Mouse (Mus musculus) forebrain, postnatal 0 days (tissue): ENCODE results near the gene H6pd. TPM values are rescaled to one million over a fixed set of nuclear protein-coding genes. Genes with fewer than 3 reads are reported as not detected.

Experiments
- ATAC-seq: fragments of 200-750 bp; cut with Nextera tagmentation; 2 replicates; pipeline ENCODE4 v1.8.0; 2017; ENCODE audit warnings: mild to moderate bottlenecking, moderate library complexity
- DNase-seq: peaks from one replicate; pipeline ENCODE4 v3.0.0-alpha.2; 2015
- H3K27ac ChIP-seq: fragments of 300-500 bp; sonication (generic); 2 replicates; pipeline ENCODE4 v1.5.1; 2014; ENCODE audit warnings: low read depth, mild to moderate bottlenecking, antibody characterized with exemption, low read length, moderate library complexity, mixed read lengths
- H3K27me3 ChIP-seq: fragments of 300-500 bp; sonication (generic); 2 replicates; pipeline ENCODE4 v1.6.1; 2014; ENCODE audit warnings: mild to moderate bottlenecking, low read length, mixed read lengths; ENCODE audit not compliant: insufficient read depth
- H3K36me3 ChIP-seq: fragments of 300-500 bp; sonication (generic); 2 replicates; pipeline ENCODE4 v1.6.1; 2014; ENCODE audit warnings: mild to moderate bottlenecking, moderate library complexity; ENCODE audit not compliant: insufficient read depth
- H3K4me1 ChIP-seq: fragments of 300-500 bp; sonication (generic); 2 replicates; pipeline ENCODE4 v1.6.1; 2014; ENCODE audit warnings: antibody characterized with exemption; ENCODE audit not compliant: insufficient read depth
- H3K4me2 ChIP-seq: fragments of 300-500 bp; sonication (generic); 2 replicates; pipeline ENCODE4 v1.6.1; 2014; ENCODE audit warnings: low read depth, mild to moderate bottlenecking, moderate library complexity
- H3K4me3 ChIP-seq: fragments of 300-500 bp; sonication (generic); 2 replicates; pipeline ENCODE4 v1.5.1; 2014; ENCODE audit warnings: low read depth, low read length, mixed read lengths
- H3K9ac ChIP-seq: fragments of 300-500 bp; sonication (generic); 2 replicates; pipeline ENCODE4 v1.6.1; 2014; ENCODE audit warnings: mild to moderate bottlenecking
- H3K9me3 ChIP-seq: fragments of 300-500 bp; sonication (generic); 2 replicates; pipeline ENCODE4 v1.6.1; 2016; ENCODE audit warnings: low read length
- CTCF ChIP-seq: sonication (generic); IDR thresholded peaks from 2 replicates; pipeline ENCODE4 v1.5.1; 2016; ENCODE audit warnings: antibody characterized with exemption, control low read depth, low read depth
- WGBS: fragments of 180-500 bp; shearing (Covaris S2); extraction: QIAGEN DNeasy Blood & Tissue Kit; methylation state at CpG from one replicate; pipeline ENCODE4 v1.1.7; 2014; 5-methylcytosine and 5-hydroxymethylcytosine counted together
- polyA plus RNA-seq: library from polyadenylated mRNA; unstranded; fragments of >200 nt; fragmentation: Nextera tagmentation; extraction: Ambion mirVana; gene quantifications from 2 replicates; pipeline ENCODE4 v1.2.1, GENCODE M21; 2015
- total RNA-seq: library from RNA; depleted of rRNA; stranded (reverse); fragments of >200 nt; gene quantifications from 2 replicates; pipeline ENCODE4 v1.2.3, GENCODE M21; 2014

Gene H6pd
- total and polyA plus RNA-seq, 2 experiments from 2014 or later = 3.1 to 8.4 TPM

DNA sequence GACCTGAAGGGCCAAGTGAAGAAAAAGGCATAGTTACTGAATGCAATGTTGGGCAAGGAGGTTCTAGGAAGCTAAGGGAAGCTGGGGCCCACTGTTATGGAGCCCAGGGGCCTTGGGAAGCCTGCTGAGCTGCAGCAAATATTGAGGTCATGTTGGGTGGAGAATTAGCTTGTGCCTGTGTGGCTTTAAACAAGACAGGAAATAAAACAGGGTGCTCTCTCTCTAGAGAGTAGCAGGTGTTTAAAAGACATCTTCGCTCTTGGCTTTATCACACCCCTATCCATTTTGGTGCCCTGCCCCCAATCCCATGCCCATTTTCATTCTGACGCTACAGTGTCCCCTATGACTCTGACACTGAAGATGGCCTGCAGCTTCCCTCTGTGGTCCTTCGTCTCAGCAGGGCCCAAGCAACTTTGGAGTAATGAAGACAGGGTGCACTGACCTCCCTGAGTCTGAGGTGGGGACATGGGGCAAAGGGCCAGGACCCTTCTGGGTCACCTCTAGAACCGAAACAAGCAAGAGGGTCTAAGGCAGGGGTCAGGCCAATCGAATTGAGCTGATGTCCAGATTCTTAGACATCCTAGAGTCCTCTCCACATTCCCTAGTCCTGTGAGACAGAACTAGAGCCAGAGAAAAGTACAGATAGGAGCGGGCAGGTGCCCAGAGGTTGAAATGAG is 1.4 kb upstream of the H6pd start:
- H3K4me2 ChIP-seq = no peak overlapping the region
- H3K36me3 ChIP-seq = no peaks in the 10 kb centered on the region
- no peak overlapping the region for H3K4me3 ChIP-seq
- H3K9ac ChIP-seq = no peak overlapping the region
- 90% methylated on average over 6 of the region's 6 CpGs for WGBS
- no peaks in the 10 kb centered on the region for H3K27me3 ChIP-seq
- H3K4me1 ChIP-seq = no peaks in the 10 kb centered on the region
- no peak for TF ChIP-seq CTCF
- no peak overlapping the region for H3K27ac ChIP-seq
- DNase-seq = no peak
- H3K9me3 ChIP-seq = no peaks in the 10 kb centered on the region
- no peak for ATAC-seq

DNA sequence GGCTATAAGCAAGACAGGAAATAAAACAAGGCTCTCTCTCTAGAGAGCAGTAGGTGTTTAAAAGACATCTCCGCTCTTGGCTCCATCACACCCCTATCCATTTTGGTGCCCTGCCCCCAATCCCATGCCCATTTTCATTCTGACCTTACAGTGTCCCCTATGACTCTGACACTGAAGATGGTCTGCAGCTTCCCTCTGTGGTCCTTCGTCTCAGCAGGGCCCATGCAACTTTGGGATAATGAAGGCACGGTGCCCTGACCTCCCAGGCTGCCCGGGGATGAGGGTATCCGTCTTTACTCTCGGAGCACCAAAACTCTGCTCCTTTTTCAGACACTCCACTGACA is 736 bp upstream of the H6pd start:
- no peak for TF ChIP-seq CTCF
- Histone ChIP-seq H3K36me3 (no peaks in the 10 kb centered on the region), H3K9me3 (no peaks in the 10 kb centered on the region), H3K27me3 (no peaks in the 10 kb centered on the region), H3K4me1 (no peaks in the 10 kb centered on the region), H3K9ac (no peak overlapping the region), H3K27ac (no peak overlapping the region), H3K4me3 (no peak overlapping the region), H3K4me2 (no peak overlapping the region)
- DNase-seq = no peak
- 80% methylated on average over 6 of the region's 6 CpGs for WGBS
- no peak for ATAC-seq

- H3K4me2 ChIP-seq = peak overlapping the region; percentile 73
- ATAC-seq = peak; percentile 92
- 2% methylated on average over 40 of the region's 42 CpGs for WGBS
These were observed 434 bp downstream of the H6pd start for GRCm38 (mm10) chr4:150008325-150008852.

DNA sequence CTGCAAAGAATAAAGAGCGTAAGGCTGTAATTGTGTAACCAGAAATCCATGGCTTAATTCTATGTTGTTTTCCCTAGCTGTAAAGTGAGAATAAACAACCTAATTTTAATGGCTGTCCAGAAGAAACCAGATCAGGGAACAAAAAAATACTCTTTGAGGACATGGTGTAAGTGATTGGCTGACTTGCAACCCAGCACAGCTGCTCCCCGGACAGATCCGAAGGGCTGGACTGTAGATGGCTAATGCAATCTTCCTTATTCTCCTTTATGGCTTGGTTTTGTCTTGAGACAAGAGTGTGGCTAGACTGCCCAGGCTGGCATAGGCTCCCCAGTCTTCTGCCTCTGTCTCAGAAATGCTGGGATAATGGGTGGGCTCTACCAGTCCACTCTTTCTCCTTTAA is 1.4 kb downstream of the H6pd start:
- H3K9ac ChIP-seq = no peak overlapping the region
- no peak for TF ChIP-seq CTCF
- no peak overlapping the region for H3K4me3 ChIP-seq
- H3K27ac ChIP-seq = no peak overlapping the region
- ATAC-seq (no peak), DNase-seq (no peak)
- H3K4me2 ChIP-seq = no peak overlapping the region
- no peaks in the 10 kb centered on the region for H3K27me3 ChIP-seq
- H3K4me1 ChIP-seq = no peaks in the 10 kb centered on the region
- H3K36me3 ChIP-seq = no peaks in the 10 kb centered on the region
- H3K9me3 ChIP-seq = no peaks in the 10 kb centered on the region
- 93% methylated on average over 3 of the region's 3 CpGs for WGBS

More at GRCm38 (mm10) chr4:150008325-150008852, 434 bp downstream of the H6pd start:
- peak; percentile 79 for TF ChIP-seq CTCF
- Histone ChIP-seq H3K27ac (peak overlapping the region; percentile 88), H3K36me3 (no peaks in the 10 kb centered on the region), H3K9ac (peak overlapping the region; percentile 80), H3K4me1 (no peaks in the 10 kb centered on the region), H3K9me3 (no peaks in the 10 kb centered on the region), H3K4me3 (peak overlapping the region; percentile 65), H3K27me3 (no peaks in the 10 kb centered on the region)
- DNase-seq = peak; percentile 80

DNA sequence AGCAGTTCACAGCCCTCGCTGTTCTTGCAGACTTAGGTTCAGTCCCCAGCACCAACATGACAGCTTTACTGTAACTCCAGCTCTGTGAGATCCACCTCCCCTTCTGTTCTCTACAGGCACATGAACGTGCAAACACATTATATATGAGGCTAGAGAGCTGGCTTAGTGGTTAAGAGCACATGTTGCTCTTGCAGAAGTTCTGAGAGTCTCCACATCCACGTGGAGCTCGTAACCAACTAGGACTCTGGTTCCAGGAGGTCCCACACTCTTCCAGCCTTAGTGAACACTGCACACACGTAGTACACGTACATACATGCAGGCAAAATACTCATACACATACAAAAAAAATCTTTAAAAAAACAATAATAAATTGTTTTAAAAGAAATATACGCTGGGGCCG is 1.8 kb downstream of the H6pd start:
- no peak for TF ChIP-seq CTCF
- Histone ChIP-seq H3K36me3 (no peaks in the 10 kb centered on the region), H3K4me3 (no peak overlapping the region), H3K27me3 (no peaks in the 10 kb centered on the region), H3K4me1 (no peaks in the 10 kb centered on the region), H3K27ac (no peak overlapping the region), H3K4me2 (no peak overlapping the region), H3K9me3 (no peaks in the 10 kb centered on the region), H3K9ac (no peak overlapping the region)
- 80% methylated on average over 8 of the region's 8 CpGs for WGBS
- no peak for DNase-seq
- no peak for ATAC-seq

GRCm38 (mm10) chr4:150006122-150006854 is 2.5 kb downstream of the H6pd start:
- H3K9ac ChIP-seq = no peak overlapping the region
- ATAC-seq (no peak), DNase-seq (no peak)
- H3K27ac ChIP-seq = no peak overlapping the region
- no peak overlapping the region for H3K4me3 ChIP-seq
- H3K9me3 ChIP-seq = no peaks in the 10 kb centered on the region
- H3K4me2 ChIP-seq = no peak overlapping the region
- TF ChIP-seq CTCF = no peak
- H3K4me1 ChIP-seq = no peaks in the 10 kb centered on the region
- H3K27me3 ChIP-seq = no peaks in the 10 kb centered on the region
- WGBS = 83% methylated on average over 21 of the region's 21 CpGs
- H3K36me3 ChIP-seq = no peaks in the 10 kb centered on the region

DNA sequence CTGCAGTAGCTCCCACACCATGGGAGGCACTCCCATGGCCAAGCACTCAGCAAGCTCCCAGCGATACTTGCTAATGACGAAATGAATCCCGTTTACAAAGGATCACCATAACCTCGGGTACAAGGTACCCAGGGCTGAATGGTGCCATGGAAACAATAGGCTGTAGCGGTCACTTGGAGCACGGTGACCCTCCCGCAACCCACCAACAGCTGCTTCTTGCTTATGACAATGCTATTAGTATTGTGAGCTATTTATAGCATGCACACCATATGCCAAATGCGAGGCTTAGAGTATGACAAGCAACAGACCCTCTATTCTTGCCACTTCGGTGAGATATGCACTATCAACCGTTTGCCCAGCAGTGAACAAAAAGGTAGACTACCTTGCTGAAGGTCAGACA is 3.6 kb downstream of the H6pd start:
- Histone ChIP-seq H3K27ac (no peak overlapping the region), H3K36me3 (no peaks in the 10 kb centered on the region), H3K9ac (no peak overlapping the region), H3K9me3 (no peaks in the 10 kb centered on the region), H3K4me2 (no peak overlapping the region), H3K4me3 (no peak overlapping the region), H3K27me3 (no peaks in the 10 kb centered on the region), H3K4me1 (no peaks in the 10 kb centered on the region)
- DNase-seq = no peak
- no peak for TF ChIP-seq CTCF
- ATAC-seq = no peak
- WGBS = 90% methylated on average over 10 of the region's 10 CpGs
